In the genomic region with DNA sequence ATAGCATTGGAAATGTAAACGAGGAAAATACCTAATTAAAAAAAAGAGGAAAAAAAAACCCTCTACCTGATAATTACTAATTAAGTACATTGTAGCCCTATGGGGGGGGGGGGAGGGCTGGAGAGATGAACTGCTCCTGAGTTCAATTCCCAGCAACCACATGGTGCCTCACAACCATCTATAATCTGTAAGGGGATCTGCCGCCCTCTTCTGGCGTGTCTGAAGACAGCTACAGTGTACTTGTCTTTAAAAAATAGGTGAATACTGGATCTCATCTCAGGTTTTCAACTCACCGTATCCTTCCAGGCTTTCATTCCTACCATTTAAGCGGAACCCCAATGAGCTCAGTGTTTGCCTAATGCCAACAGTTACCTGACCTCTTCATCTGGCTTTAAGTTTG, we compare ENCODE assay signal across 9 mouse cellular contexts. TPM values are rescaled to one million over a fixed set of nuclear protein-coding genes. Genes with fewer than 3 reads are reported as not detected.
DNase-seq lines count a peak whose midpoint lies in the region; ATAC-seq and TF ChIP-seq lines count a peak whose summit lies in the region.
"Had no signal": no experiment of that assay in that cellular context is flagged by ENCODE, and none has a peak within 500 bp of the region (broad histone marks: within the 10 kb centered on the region; RNA-seq: fewer than 3 reads in every experiment).

No protein-coding gene starts in this region.

- H3K9me3 ChIP-seq in embryonic facial prominence, embryonic 11.5 days (replicated peaks; ENCODE audit: control insufficient read depth, low read length), result no peaks in the 10 kb centered on the region
- H3K9me3 ChIP-seq: limb, embryonic 15.5 days had no signal

- ATAC-seq in cerebellum, adult (ENCODE audit: insufficient number of reproducible peaks, low FRiP score, low TSS enrichment), result no peak
- ATAC-seq in embryonic facial prominence, embryonic 11.5 days (replicated peaks; ENCODE audit: insufficient number of reproducible peaks, low FRiP score, low TSS enrichment, low read depth), result no peak

- no peaks in the 10 kb centered on the region for H3K27me3 ChIP-seq in embryonic facial prominence, embryonic 11.5 days (ENCODE audit: control insufficient read depth, insufficient read depth, low read length)
- no peaks in the 10 kb centered on the region for H3K27me3 ChIP-seq in small intestine, adult 2 months (ENCODE audit: control insufficient read depth, insufficient read depth, low read length)
- H3K27me3 ChIP-seq: limb, embryonic 15.5 days had no signal

- H3K4me1 ChIP-seq in embryonic facial prominence, embryonic 11.5 days (ENCODE audit: control insufficient read depth, insufficient read depth, low read length), result no peaks in the 10 kb centered on the region
- no peaks in the 10 kb centered on the region for H3K4me1 ChIP-seq in small intestine, adult 2 months (ENCODE audit: control insufficient read depth, insufficient read depth, insufficient read length, low read length)
- H3K4me1 ChIP-seq: limb, embryonic 15.5 days had no signal

- no peak for TF ChIP-seq POLR2A in small intestine, adult 2 months (IDR thresholded peaks at IDR 0.05; ENCODE audit: low read depth, low read length)

- peak; percentile 11 for DNase-seq in cerebellum, adult 9-10 months
- peak; percentile 14 to 30 for DNase-seq in layer of hippocampus, postnatal 10 days (ENCODE audit: low spot score in 2 of 2)
- no peak for DNase-seq in layer of hippocampus, adult 9-10 months (ENCODE audit: low spot score)
- peak; percentile 13 for DNase-seq in MN1 (ENCODE audit: low spot score)
- peak; percentile 57 for DNase-seq in embryonic facial prominence, embryonic 11.5 days (ENCODE audit: low spot score)
- DNase-seq in frontal cortex, postnatal 36 days (ENCODE audit: low spot score in 2 of 2), result no peak

- H3K36me3 ChIP-seq in embryonic facial prominence, embryonic 11.5 days (replicated peaks; ENCODE audit: control insufficient read depth, insufficient read depth, low read depth, low read length), result peaks cover 5% of the 10 kb centered on the region
- peaks cover 25% of the 10 kb centered on the region for H3K36me3 ChIP-seq in small intestine, adult 2 months (ENCODE audit: control insufficient read depth, insufficient read depth, low read length)

- no peak overlapping the region for H3K4me2 ChIP-seq in embryonic facial prominence, embryonic 11.5 days (ENCODE audit: low read depth, low read length)
- H3K4me2 ChIP-seq: limb, embryonic 15.5 days had no signal

- no peak overlapping the region for H3K4me3 ChIP-seq in embryonic facial prominence, embryonic 11.5 days (ENCODE audit: low read depth, low read length)
- H3K4me3 ChIP-seq in small intestine, adult 2 months (ENCODE audit: low read depth, low read length), result no peak overlapping the region
- H3K4me3 ChIP-seq: limb, embryonic 15.5 days had no signal

- WGBS in embryonic facial prominence, embryonic 11.5 days, result 28% methylated on average over 5 of the region's 5 CpGs
- 65% methylated on average over 5 of the region's 5 CpGs for WGBS in small intestine, adult 2 months

- H3K9ac ChIP-seq in embryonic facial prominence, embryonic 11.5 days (replicated peaks; ENCODE audit: low read length), result no peak overlapping the region
- H3K9ac ChIP-seq: limb, embryonic 15.5 days had no signal

- H3K27ac ChIP-seq in embryonic facial prominence, embryonic 11.5 days (replicated peaks; ENCODE audit: low read depth, low read length), result no peak overlapping the region
- no peak overlapping the region for H3K27ac ChIP-seq in small intestine, adult 2 months (ENCODE audit: insufficient read depth, low read depth, low read length)
- H3K27ac ChIP-seq: limb, embryonic 15.5 days had no signal

- peak; percentile 22; the same call in 1 of the 2 replicates for TF ChIP-seq CTCF in small intestine, adult 2 months (IDR thresholded peaks at IDR 0.05; ENCODE audit: extremely low read depth, insufficient read length, insufficient replicate concordance, low read depth, low read length)

RNA-seq across cellular contexts. Expression of gene Larp7, which starts 5.3 kb away (rescaled TPM):
- total RNA-seq in layer of hippocampus, postnatal 10 days (2021), result 10 to 100 TPM; 18.4 to 20.9 TPM
- 83.3 and 86.7 TPM in 2 replicates for polyA plus RNA-seq in embryonic facial prominence, embryonic 11.5 days (2014; fragmentation: Nextera tagmentation; extraction: Ambion mirVana)
- polyA plus RNA-seq in small intestine, adult 2 months (2012; rRNA removed), result 0.08 and 0.23 TPM in 2 replicates

RNA-seq across cellular contexts. Expression of gene Zgrf1, which starts 5.4 kb away (rescaled TPM):
- total RNA-seq in layer of hippocampus, postnatal 10 days (2021), result 1 to 10 TPM; 3.1 to 4.2 TPM
- 9.5 and 10.2 TPM in 2 replicates for polyA plus RNA-seq in embryonic facial prominence, embryonic 11.5 days (2014; fragmentation: Nextera tagmentation; extraction: Ambion mirVana)
- 0.08 and 0.24 TPM in 2 replicates for polyA plus RNA-seq in small intestine, adult 2 months (2012; rRNA removed)

RNA-seq across cellular contexts. Expression of gene Ank2, which starts 48.7 kb away (rescaled TPM):
- 100 to 1,000 TPM; 884 to 907 TPM for total RNA-seq in layer of hippocampus, postnatal 10 days (2021)
- 26.1 and 33.1 TPM in 2 replicates for polyA plus RNA-seq in embryonic facial prominence, embryonic 11.5 days (2014; fragmentation: Nextera tagmentation; extraction: Ambion mirVana)
- polyA plus RNA-seq in small intestine, adult 2 months (2012; rRNA removed), result 1.0 and 1.1 TPM in 2 replicates

Comparison
In these comparisons a context has a peak if more than half of its experiments do, and no peak if none do; other contexts are left out.
1. DNase-seq: peak in cerebellum, adult 9-10 months (single experiment), layer of hippocampus, postnatal 10 days (2 of 2), MN1 (single experiment) and embryonic facial prominence, embryonic 11.5 days (single experiment); none in layer of hippocampus, adult 9-10 months (single experiment) and frontal cortex, postnatal 36 days (0 of 2).
2. RNA of gene Larp7, which starts 5.3 kb away (polyA plus RNA-seq): 83.3 to 86.7 TPM in embryonic facial prominence, embryonic 11.5 days; 0.08 to 0.23 TPM in small intestine, adult 2 months; every median in the first group is over 10 times any median in the second.
3. RNA of gene Ank2, which starts 48.7 kb away (polyA plus RNA-seq): 26.1 to 33.1 TPM in embryonic facial prominence, embryonic 11.5 days; 1.0 to 1.1 TPM in small intestine, adult 2 months; every median in the first group is over 10 times any median in the second.